Mouse (Mus musculus) heart, embryonic 13.5 days (tissue): Measurements from ENCODE around the gene Syt15. TPM values are rescaled to one million over a fixed set of nuclear protein-coding genes. Genes with fewer than 3 reads are reported as not detected.

Experiments used
- ATAC-seq: fragments of 200-750 bp; cut with Nextera tagmentation; 2 replicates; pipeline ENCODE4 v1.8.0; 2017; ENCODE audit warnings: moderate TSS enrichment; ENCODE audit not compliant: insufficient number of reproducible peaks, low FRiP score, low TSS enrichment; ENCODE audit errors: extremely low read depth
- H3K27ac ChIP-seq: fragments of 300-500 bp; sonication (generic); replicated peaks from 2 replicates; pipeline ENCODE4 v1.5.1; 2015; ENCODE audit warnings: moderate library complexity, mild to moderate bottlenecking, inconsistent platforms
- H3K27me3 ChIP-seq: fragments of 300-500 bp; sonication (generic); replicated peaks from 2 replicates; pipeline ENCODE4 v1.6.1; 2015; ENCODE audit warnings: mild to moderate bottlenecking, inconsistent platforms
- H3K36me3 ChIP-seq: fragments of 300-500 bp; sonication (generic); 2 replicates; pipeline ENCODE4 v1.6.1; 2015; ENCODE audit warnings: mild to moderate bottlenecking, inconsistent platforms
- H3K4me1 ChIP-seq: fragments of 300-500 bp; sonication (generic); 2 replicates; pipeline ENCODE4 v1.6.1; 2015; ENCODE audit warnings: inconsistent platforms
- H3K4me2 ChIP-seq: fragments of 300-500 bp; sonication (generic); 2 replicates; pipeline ENCODE4 v1.6.1; 2015; ENCODE audit warnings: inconsistent platforms, mild to moderate bottlenecking, moderate library complexity
- H3K4me3 ChIP-seq: fragments of 300-500 bp; sonication (generic); 2 replicates; pipeline ENCODE4 v1.5.1; 2015; ENCODE audit warnings: moderate library complexity, mild to moderate bottlenecking, inconsistent platforms
- H3K9ac ChIP-seq: fragments of 300-500 bp; sonication (generic); 2 replicates; pipeline ENCODE4 v1.6.1; 2015; ENCODE audit warnings: inconsistent platforms, mild to moderate bottlenecking, moderate library complexity
- H3K9me3 ChIP-seq: fragments of 300-500 bp; sonication (generic); 2 replicates; pipeline ENCODE4 v1.6.1; 2016; ENCODE audit warnings: inconsistent platforms
- WGBS: fragments of 180-500 bp; shearing (Covaris S2); methylation state at CpG from one replicate; pipeline ENCODE4 v1.1.7; 2015; ENCODE audit warnings: mixed read lengths; 5-methylcytosine and 5-hydroxymethylcytosine counted together
- polyA plus RNA-seq: library from polyadenylated mRNA; unstranded; fragments of >200 nt; fragmentation: Nextera tagmentation; extraction: Ambion mirVana; gene quantifications from 2 replicates; pipeline ENCODE4 v1.2.1, GENCODE M21; 2015

The Syt15 gene
- polyA plus RNA-seq, 1 experiment from 2014 or later = 0.27 TPM

- Histone ChIP-seq H3K27ac (no peak overlapping the region), H3K27me3 (peaks cover 15% of the 10 kb centered on the region), H3K4me1 (no peaks in the 10 kb centered on the region), H3K36me3 (no peaks in the 10 kb centered on the region), H3K4me2 (no peak overlapping the region), H3K9me3 (no peaks in the 10 kb centered on the region), H3K9ac (no peak overlapping the region), H3K4me3 (no peak overlapping the region)
- no peak for ATAC-seq
- WGBS = 66% methylated on average over 6 of the region's 6 CpGs
These were observed 11.4 kb upstream of the Syt15 start for GRCm38 (mm10) chr14:34207996-34208395.

- Histone ChIP-seq H3K4me3 (no peak overlapping the region), H3K4me2 (no peak overlapping the region), H3K4me1 (no peaks in the 10 kb centered on the region), H3K9me3 (no peaks in the 10 kb centered on the region), H3K27me3 (peaks cover 9% of the 10 kb centered on the region), H3K27ac (no peak overlapping the region), H3K9ac (no peak overlapping the region), H3K36me3 (no peaks in the 10 kb centered on the region)
- 39% methylated on average over 2 of the region's 2 CpGs for WGBS
- no peak for ATAC-seq
These were observed 10.7 kb upstream of the Syt15 start for GRCm38 (mm10) chr14:34208651-34209050.

- no peak overlapping the region for H3K4me2 ChIP-seq
- no peaks in the 10 kb centered on the region for H3K36me3 ChIP-seq
- no peak for ATAC-seq
- H3K27ac ChIP-seq = no peak overlapping the region
- 56% methylated on average over 4 of the region's 4 CpGs for WGBS
- H3K27me3 ChIP-seq = peaks cover 5% of the 10 kb centered on the region
- no peak overlapping the region for H3K9ac ChIP-seq
- no peaks in the 10 kb centered on the region for H3K9me3 ChIP-seq
- H3K4me3 ChIP-seq = no peak overlapping the region
- H3K4me1 ChIP-seq = no peaks in the 10 kb centered on the region
These were observed 10.3 kb upstream of the Syt15 start for GRCm38 (mm10) chr14:34209080-34209479.

GRCm38 (mm10) chr14:34209942-34210341 lies 9.5 kb upstream of the Syt15 start:
- no peak overlapping the region for H3K4me2 ChIP-seq
- H3K9ac ChIP-seq = no peak overlapping the region
- no peaks in the 10 kb centered on the region for H3K4me1 ChIP-seq
- H3K36me3 ChIP-seq = no peaks in the 10 kb centered on the region
- WGBS = 79% methylated on average over 4 of the region's 4 CpGs
- no peaks in the 10 kb centered on the region for H3K9me3 ChIP-seq
- peaks cover 5% of the 10 kb centered on the region for H3K27me3 ChIP-seq
- H3K27ac ChIP-seq = no peak overlapping the region
- H3K4me3 ChIP-seq = no peak overlapping the region
- ATAC-seq = no peak

GRCm38 (mm10) chr14:34215451-34216127 lies 3.8 kb upstream of the Syt15 start:
- H3K36me3 ChIP-seq = no peaks in the 10 kb centered on the region
- peaks cover 32% of the 10 kb centered on the region for H3K27me3 ChIP-seq
- peak overlapping the region; percentile 41; the same call in 1 of the 2 replicates for H3K27ac ChIP-seq
- H3K9me3 ChIP-seq = no peaks in the 10 kb centered on the region
- WGBS = 49% methylated on average over 6 of the region's 6 CpGs
- ATAC-seq = no peak
- no peak overlapping the region for H3K4me3 ChIP-seq
- H3K4me1 ChIP-seq = peaks cover 13% of the 10 kb centered on the region
- no peak overlapping the region for H3K4me2 ChIP-seq
- no peak overlapping the region for H3K9ac ChIP-seq

- 2% methylated on average over 29 of the region's 29 CpGs for WGBS
- peaks cover 13% of the 10 kb centered on the region for H3K4me1 ChIP-seq
- no peaks in the 10 kb centered on the region for H3K9me3 ChIP-seq
- H3K36me3 ChIP-seq = no peaks in the 10 kb centered on the region
- H3K4me3 ChIP-seq = peak overlapping the region; percentile 45
- ATAC-seq = peak; percentile 32; the same call in 1 of the 2 replicates
- H3K27me3 ChIP-seq = peaks cover 50% of the 10 kb centered on the region
- H3K27ac ChIP-seq = no peak overlapping the region
- H3K4me2 ChIP-seq = peak overlapping the region; percentile 73
- H3K9ac ChIP-seq = peak overlapping the region; percentile 68
These were observed 397 bp downstream of the Syt15 start for GRCm38 (mm10) chr14:34219786-34220198.

- peaks cover 13% of the 10 kb centered on the region for H3K4me1 ChIP-seq
- H3K9me3 ChIP-seq = no peaks in the 10 kb centered on the region
- WGBS = 54% methylated on average over 5 of the region's 5 CpGs
- peaks cover 50% of the 10 kb centered on the region for H3K27me3 ChIP-seq
- H3K9ac ChIP-seq = no peak overlapping the region
- no peaks in the 10 kb centered on the region for H3K36me3 ChIP-seq
- peak overlapping the region; percentile 73; the same call in 1 of the 2 replicates for H3K4me2 ChIP-seq
- H3K27ac ChIP-seq = no peak overlapping the region
- no peak for ATAC-seq
- H3K4me3 ChIP-seq = no peak overlapping the region
These were observed 1.0 kb downstream of the Syt15 start for GRCm38 (mm10) chr14:34220426-34220825.

- no peak for ATAC-seq
- H3K9ac ChIP-seq = no peak overlapping the region
- H3K27me3 ChIP-seq = peaks cover 50% of the 10 kb centered on the region
- H3K4me3 ChIP-seq = no peak overlapping the region
- H3K4me1 ChIP-seq = peaks cover 8% of the 10 kb centered on the region
- 67% methylated on average over 5 of the region's 5 CpGs for WGBS
- H3K4me2 ChIP-seq = no peak overlapping the region
- H3K9me3 ChIP-seq = no peaks in the 10 kb centered on the region
- no peaks in the 10 kb centered on the region for H3K36me3 ChIP-seq
- no peak overlapping the region for H3K27ac ChIP-seq
These were observed 2.2 kb downstream of the Syt15 start for GRCm38 (mm10) chr14:34221416-34222077.

- no peak overlapping the region for H3K4me2 ChIP-seq
- peaks cover 40% of the 10 kb centered on the region for H3K27me3 ChIP-seq
- H3K9me3 ChIP-seq = no peaks in the 10 kb centered on the region
- H3K36me3 ChIP-seq = no peaks in the 10 kb centered on the region
- no peak overlapping the region for H3K9ac ChIP-seq
- H3K27ac ChIP-seq = no peak overlapping the region
- 65% methylated on average over 5 of the region's 5 CpGs for WGBS
- H3K4me3 ChIP-seq = no peak overlapping the region
- peaks cover 13% of the 10 kb centered on the region for H3K4me1 ChIP-seq
- no peak for ATAC-seq
These were observed 4.0 kb downstream of the Syt15 start for GRCm38 (mm10) chr14:34223362-34223898.

- Histone ChIP-seq H3K4me1 (peaks cover 15% of the 10 kb centered on the region), H3K4me2 (no peak overlapping the region), H3K9ac (no peak overlapping the region), H3K27me3 (peaks cover 14% of the 10 kb centered on the region), H3K9me3 (no peaks in the 10 kb centered on the region), H3K4me3 (no peak overlapping the region), H3K27ac (no peak overlapping the region), H3K36me3 (no peaks in the 10 kb centered on the region)
- ATAC-seq = no peak
- 72% methylated on average over 9 of the region's 9 CpGs for WGBS
These were observed 6.6 kb downstream of the Syt15 start for GRCm38 (mm10) chr14:34225986-34226385.

- 0 out of 2 replicates have a peak, but pooled peaks cover 2% of the 10 kb centered on the region for H3K36me3 ChIP-seq
- 86% methylated on average over 4 of the region's 4 CpGs for WGBS
- H3K9me3 ChIP-seq = no peaks in the 10 kb centered on the region
- no peak for ATAC-seq
- peaks cover 15% of the 10 kb centered on the region for H3K4me1 ChIP-seq
- H3K27ac ChIP-seq = no peak overlapping the region
- H3K27me3 ChIP-seq = peaks cover 9% of the 10 kb centered on the region
- no peak overlapping the region for H3K9ac ChIP-seq
- H3K4me2 ChIP-seq = no peak overlapping the region
- H3K4me3 ChIP-seq = no peak overlapping the region
These were observed 7.2 kb downstream of the Syt15 start for GRCm38 (mm10) chr14:34226566-34226965.
